Mouse (Mus musculus) kidney, embryonic 14.5 days (tissue): ENCODE data around the gene Olfr1062. TPM values are rescaled to one million over a fixed set of nuclear protein-coding genes. Genes with fewer than 3 reads are reported as not detected.
"Not testable (repeated sequence)": the region's sequence is repeated elsewhere in the genome, so short reads cannot be mapped to it uniquely, and the experiment has no call there.

Experiments used
- ATAC-seq: fragments of 200-750 bp; cut with Nextera tagmentation; 2 replicates; pipeline ENCODE4 v1.8.0; 2017; ENCODE audit warnings: moderate number of reproducible peaks, mild to moderate bottlenecking, moderate TSS enrichment, moderate library complexity; ENCODE audit not compliant: low FRiP score, low TSS enrichment
- H3K27ac ChIP-seq: fragments of 300-500 bp; sonication (generic); 2 replicates; pipeline ENCODE4 v1.5.1; 2014; ENCODE audit warnings: low read depth, mild to moderate bottlenecking, low read length, moderate library complexity, mixed read lengths
- H3K27me3 ChIP-seq: fragments of 300-500 bp; sonication (generic); 2 replicates; pipeline ENCODE4 v1.6.1; 2014; ENCODE audit warnings: mild to moderate bottlenecking, low read length; ENCODE audit not compliant: control insufficient read depth, insufficient read depth
- H3K36me3 ChIP-seq: fragments of 300-500 bp; sonication (generic); 2 replicates; pipeline ENCODE4 v1.6.1; 2014; ENCODE audit warnings: low read length, mixed read lengths; ENCODE audit not compliant: control insufficient read depth, insufficient read depth
- H3K4me1 ChIP-seq: fragments of 300-500 bp; sonication (generic); 2 replicates; pipeline ENCODE4 v1.6.1; 2014; ENCODE audit warnings: low read length, mixed read lengths; ENCODE audit not compliant: control insufficient read depth, insufficient read depth
- H3K4me2 ChIP-seq: fragments of 300-500 bp; sonication (generic); replicated peaks from 2 replicates; pipeline ENCODE4 v1.6.1; 2014; ENCODE audit warnings: low read depth, mild to moderate bottlenecking, low read length
- H3K4me3 ChIP-seq: fragments of 300-500 bp; sonication (generic); 2 replicates; pipeline ENCODE4 v1.5.1; 2014; ENCODE audit warnings: mild to moderate bottlenecking, low read length
- H3K9ac ChIP-seq: fragments of 300-500 bp; sonication (generic); 2 replicates; pipeline ENCODE4 v1.6.1; 2014; ENCODE audit warnings: low read depth, mild to moderate bottlenecking, low read length, moderate library complexity
- H3K9me3 ChIP-seq: fragments of 300-500 bp; sonication (generic); 2 replicates; pipeline ENCODE4 v1.6.1; 2016; ENCODE audit warnings: low read length; ENCODE audit not compliant: control insufficient read depth
- WGBS: fragments of 180-500 bp; shearing (Covaris S2); extraction: QIAGEN DNeasy Blood & Tissue Kit; methylation state at CpG from one replicate; pipeline ENCODE4 v1.1.7; 2014; 5-methylcytosine and 5-hydroxymethylcytosine counted together
- polyA plus RNA-seq: library from polyadenylated mRNA; unstranded; fragments of >200 nt; fragmentation: Nextera tagmentation; extraction: Ambion mirVana; gene quantifications from 2 replicates; pipeline ENCODE4 v1.2.1, GENCODE M21; 2014

The Olfr1062 gene
- polyA plus RNA-seq = not detected in 2 replicates

DNA sequence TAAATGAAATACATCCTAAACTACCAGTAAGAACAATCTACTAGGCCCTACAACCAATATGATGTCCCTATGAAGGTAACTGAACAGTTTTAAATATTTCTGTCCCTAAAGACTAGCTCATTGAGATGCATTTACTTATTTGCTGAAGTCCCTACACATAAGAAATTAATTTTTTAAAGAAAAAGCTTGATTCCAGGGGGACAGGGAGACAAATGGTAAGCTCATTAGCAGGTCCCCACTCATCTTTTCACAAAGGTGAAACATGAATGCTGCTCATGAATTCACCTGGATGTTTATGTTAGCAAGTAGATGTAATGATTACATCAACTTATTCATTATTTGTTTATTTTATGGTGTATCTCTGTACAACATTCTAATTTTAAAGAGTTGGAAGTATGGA is at the start of gene Olfr1062:
Gene Olfr1062, minus strand, starts transcription at position 101 of the 400 bp plus-strand sequence.
- H3K4me3 ChIP-seq, H3K9ac ChIP-seq, H3K9me3 ChIP-seq, H3K4me1 ChIP-seq, H3K27ac ChIP-seq, H3K36me3 ChIP-seq, H3K4me2 ChIP-seq, H3K27me3 ChIP-seq, ATAC-seq: not testable (repeated sequence)

GRCm38 (mm10) chr2:86464442-86465109 is 38.0 kb upstream of the Olfr1062 start:
- no peak for ATAC-seq
- H3K4me2 ChIP-seq = no peak overlapping the region
- H3K4me3 ChIP-seq = no peak overlapping the region
- WGBS = 40% methylated on average over 10 of the region's 10 CpGs
- no peaks in the 10 kb centered on the region for H3K9me3 ChIP-seq
- no peaks in the 10 kb centered on the region for H3K36me3 ChIP-seq
- no peaks in the 10 kb centered on the region for H3K4me1 ChIP-seq
- no peak overlapping the region for H3K9ac ChIP-seq
- H3K27me3 ChIP-seq = no peaks in the 10 kb centered on the region
- H3K27ac ChIP-seq = no peak overlapping the region

DNA sequence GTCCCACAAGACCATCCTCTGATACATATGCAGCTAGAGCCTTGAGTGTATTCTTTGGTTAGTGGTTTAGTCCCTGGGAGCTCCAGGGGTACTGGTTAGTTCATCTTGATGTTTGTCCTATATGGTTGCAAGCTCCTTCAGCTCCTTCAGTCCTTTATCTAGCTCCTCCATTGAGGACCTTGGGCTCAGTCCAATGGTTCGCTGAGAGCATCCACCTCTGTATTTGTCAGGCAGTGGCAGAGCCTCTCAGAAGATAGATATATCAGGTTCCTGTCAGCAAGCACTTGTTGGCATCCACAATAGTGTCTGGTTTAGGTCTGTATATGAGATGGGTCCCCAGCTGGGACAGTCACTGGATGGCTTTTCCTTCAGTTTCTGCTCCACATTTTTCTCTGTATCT is 33.9 kb upstream of the Olfr1062 start:
- Histone ChIP-seq H3K36me3 (no peaks in the 10 kb centered on the region), H3K9me3 (no peaks in the 10 kb centered on the region), H3K9ac (no peak overlapping the region), H3K4me3 (no peak overlapping the region), H3K4me2 (no peak overlapping the region), H3K4me1 (no peaks in the 10 kb centered on the region), H3K27me3 (no peaks in the 10 kb centered on the region), H3K27ac (no peak overlapping the region)
- no peak for ATAC-seq
- whole genome bisulfite sequencing = 86% methylated on average over 1 of the region's 1 CpGs

GRCm38 (mm10) chr2:86456169-86456568 is 29.6 kb upstream of the Olfr1062 start, which contains the start of gene Olfr1066:
Gene Olfr1066 (minus strand): TSS chr2:86456269.
- 94% methylated on average over 1 of the region's 1 CpGs for WGBS
- H3K4me1 ChIP-seq = no peaks in the 10 kb centered on the region
- no peaks in the 10 kb centered on the region for H3K36me3 ChIP-seq
- H3K27me3 ChIP-seq = no peaks in the 10 kb centered on the region
- no peak within 1 kb of the TSS for H3K4me3 ChIP-seq
- ATAC-seq = no peak
- H3K9ac ChIP-seq = no peak within 1 kb of the TSS
- H3K27ac ChIP-seq = no peak within 1 kb of the TSS
- H3K9me3 ChIP-seq = no peaks in the 10 kb centered on the region
- H3K4me2 ChIP-seq = no peak within 1 kb of the TSS

GRCm38 (mm10) chr2:86450491-86450890 is 23.9 kb upstream of the Olfr1062 start, which contains the start of gene Olfr1065:
Gene Olfr1065 (minus strand): TSS chr2:86450591.
- WGBS = no CpG with 5 or more reads among the region's 1 CpGs
- not testable (repeated sequence) for H3K4me2 ChIP-seq, H3K4me1 ChIP-seq

GRCm38 (mm10) chr2:86442101-86442500 is 15.6 kb upstream of the Olfr1062 start:
- not testable (repeated sequence) for H3K4me3 ChIP-seq, H3K9me3 ChIP-seq, H3K36me3 ChIP-seq, ATAC-seq, H3K9ac ChIP-seq, H3K4me1 ChIP-seq, H3K4me2 ChIP-seq, H3K27ac ChIP-seq, H3K27me3 ChIP-seq
- WGBS = 80% methylated on average over 1 of the region's 1 CpGs

More at GRCm38 (mm10) chr2:86450491-86450890, 23.9 kb upstream of the Olfr1062 start, which contains the start of gene Olfr1065:
- not testable (repeated sequence) for H3K9ac ChIP-seq, H3K36me3 ChIP-seq, H3K4me3 ChIP-seq, H3K27ac ChIP-seq, H3K27me3 ChIP-seq, ATAC-seq, H3K9me3 ChIP-seq

DNA sequence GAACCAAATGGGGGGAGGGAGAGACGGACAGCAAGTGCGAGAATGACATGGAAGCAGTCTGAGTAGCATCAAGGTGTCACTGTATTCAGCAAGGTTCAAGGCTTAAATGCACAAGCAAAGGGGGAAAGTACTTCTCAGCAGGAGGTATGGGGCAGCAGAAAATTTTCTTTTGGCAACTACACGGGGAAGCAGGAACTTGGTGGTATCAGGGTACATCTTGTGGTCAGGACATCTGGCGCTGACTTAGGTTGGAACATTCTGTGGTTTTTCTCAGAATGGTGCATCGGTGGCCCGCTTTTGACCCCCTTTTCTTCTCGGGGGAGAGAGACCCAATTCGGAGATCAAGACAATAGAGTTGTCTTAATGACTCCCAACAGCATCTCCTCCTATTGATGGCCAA is 2.0 kb upstream of the Olfr1062 start:
- not testable (repeated sequence) for ATAC-seq, H3K4me2 ChIP-seq, H3K27me3 ChIP-seq, H3K4me3 ChIP-seq, H3K27ac ChIP-seq, H3K36me3 ChIP-seq, H3K9ac ChIP-seq, H3K9me3 ChIP-seq, H3K4me1 ChIP-seq
- WGBS = 89% methylated on average over 8 of the region's 8 CpGs

DNA sequence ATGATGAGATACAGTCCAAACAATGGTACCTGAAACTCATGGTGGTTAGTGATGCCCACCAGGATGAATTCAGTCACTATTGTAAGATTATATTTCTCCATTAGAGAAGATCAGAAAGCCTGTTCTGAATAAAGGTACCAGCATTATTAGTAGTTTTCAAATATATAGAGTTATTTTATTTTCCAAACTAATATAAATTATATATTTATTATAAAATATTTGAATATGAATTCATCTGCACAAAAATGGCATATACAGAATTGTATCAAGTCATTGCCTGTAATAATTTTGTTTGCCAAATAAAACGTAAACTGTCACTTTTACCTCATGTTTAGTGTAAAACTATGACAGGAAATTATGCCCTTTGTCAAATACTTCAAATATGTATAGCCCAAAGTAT is 12.6 kb downstream of the Olfr1062 start, which contains the start of gene Olfr1061:
Gene Olfr1061, minus strand, starts transcription at position 101 of the 400 bp plus-strand sequence.
- Histone ChIP-seq H3K27me3 (no peaks in the 10 kb centered on the region), H3K36me3 (no peaks in the 10 kb centered on the region), H3K27ac (no peak within 1 kb of the TSS), H3K4me2 (no peak within 1 kb of the TSS), H3K4me3 (no peak within 1 kb of the TSS), H3K9me3 (no peaks in the 10 kb centered on the region), H3K4me1 (no peaks in the 10 kb centered on the region), H3K9ac (no peak within 1 kb of the TSS)
- 86% methylated on average over 1 of the region's 1 CpGs for WGBS
- no peak for ATAC-seq

GRCm38 (mm10) chr2:86395114-86395513 is 31.4 kb downstream of the Olfr1062 start:
- no peak for ATAC-seq

More at GRCm38 (mm10) chr2:86395114-86395513, 31.4 kb downstream of the Olfr1062 start:
- H3K4me3 ChIP-seq = no peak overlapping the region
- no peaks in the 10 kb centered on the region for H3K9me3 ChIP-seq
- H3K9ac ChIP-seq = no peak overlapping the region
- H3K27me3 ChIP-seq = no peaks in the 10 kb centered on the region
- WGBS = 92% methylated on average over 2 of the region's 2 CpGs
- H3K4me2 ChIP-seq = no peak overlapping the region
- H3K4me1 ChIP-seq = no peaks in the 10 kb centered on the region
- no peaks in the 10 kb centered on the region for H3K36me3 ChIP-seq
- no peak overlapping the region for H3K27ac ChIP-seq
